Mouse (Mus musculus) T-helper 1 cell (primary cell): ENCODE measurements at regions not wholly inside any gene's neighbourhood (a gene's known extent, or its start where the extent isn't known, plus 50 kb on each side); places are given as distances from the start of the nearest gene placed in this dataset.
"Not testable (repeated sequence)": the region's sequence is repeated elsewhere in the genome, so short reads cannot be mapped to it uniquely, and the experiment has no call there.

Experiments used
- in situ Hi-C: fragments of 300-600 bp; cut with MboI, MseI; formaldehyde crosslinking; loops from one replicate; pipeline ENCODE4 v1.15.1; 2025; ENCODE audit warnings: high pct_unique_total_duplicates

DNA sequence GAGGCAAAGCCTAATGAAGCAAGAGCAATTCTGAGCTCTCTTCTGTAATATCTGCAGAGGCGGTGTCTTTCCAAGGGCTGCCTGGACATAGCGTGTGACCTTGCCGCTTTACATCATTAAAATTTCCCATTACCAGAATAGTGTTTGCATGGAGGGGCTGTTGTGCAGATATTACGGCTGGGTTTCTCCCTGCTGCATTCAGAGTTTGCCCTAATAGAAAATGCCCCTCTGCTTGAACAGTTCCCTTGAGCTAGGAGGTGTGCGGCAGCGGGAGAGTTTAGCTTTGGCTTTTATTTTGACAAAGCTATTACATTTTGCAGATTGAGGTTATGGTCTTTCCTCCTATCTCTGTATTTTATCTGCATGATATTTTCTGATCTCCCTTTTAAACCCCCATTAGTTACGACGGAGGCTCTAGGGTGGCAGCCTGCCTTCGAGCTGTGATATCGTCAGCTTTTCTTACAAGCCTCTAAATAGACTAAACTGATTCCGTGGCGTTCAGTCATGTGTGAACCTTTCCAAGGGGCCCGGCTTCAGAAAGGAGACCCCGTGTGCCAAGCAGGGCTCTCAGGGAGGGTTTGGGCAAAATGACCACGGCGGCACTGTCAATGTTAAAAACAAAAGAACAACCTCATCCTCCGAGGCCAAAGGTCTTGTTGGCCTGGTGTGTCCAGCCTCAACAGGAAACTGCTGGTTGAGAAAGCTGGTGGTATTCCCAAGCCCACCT, 182.2 kb upstream of the Pmfbp1 start:
- in situ Hi-C loops = no loop called here

DNA sequence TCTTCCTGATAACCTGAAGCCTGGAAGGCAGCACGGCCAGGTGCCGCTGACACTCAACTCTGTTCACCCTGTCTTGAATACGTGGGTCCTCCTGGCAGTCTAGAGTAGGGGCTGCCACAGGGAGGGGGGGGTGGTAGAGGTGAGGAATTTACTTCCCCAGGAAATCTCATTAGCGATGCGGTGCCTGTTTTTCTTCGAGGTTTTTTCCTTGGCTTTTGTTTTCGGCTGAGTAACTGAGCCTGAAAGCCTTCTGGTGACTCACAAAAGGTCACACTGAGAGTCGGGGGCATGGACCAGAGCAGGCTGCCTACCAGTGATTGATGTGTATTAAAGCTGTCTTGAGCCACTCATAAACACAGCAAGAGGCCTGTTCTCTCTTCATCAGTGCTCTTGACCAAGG, 181.1 kb upstream of the Pmfbp1 start:
- in situ Hi-C loops = no loop called here

DNA sequence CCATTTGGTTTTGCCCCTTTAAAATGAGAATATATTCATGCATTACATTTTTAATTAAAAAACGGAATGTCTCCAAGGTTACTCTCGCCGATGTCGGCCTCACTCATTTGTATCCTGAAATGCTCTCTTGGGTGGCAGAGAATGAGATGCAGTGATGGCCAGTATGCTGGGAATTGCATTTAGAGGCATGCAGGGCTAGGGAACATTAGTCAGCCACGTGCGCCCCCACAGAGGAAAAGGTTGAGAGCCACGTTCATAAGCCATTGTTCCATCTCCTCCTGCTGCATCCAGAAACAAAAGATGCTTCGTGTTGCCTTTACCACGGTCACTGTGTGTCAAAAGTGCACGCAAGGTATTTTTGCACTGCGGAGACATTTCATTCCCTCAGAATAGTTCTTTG, 172.9 kb upstream of the Pmfbp1 start:
- in situ Hi-C loops = no loop called here

DNA sequence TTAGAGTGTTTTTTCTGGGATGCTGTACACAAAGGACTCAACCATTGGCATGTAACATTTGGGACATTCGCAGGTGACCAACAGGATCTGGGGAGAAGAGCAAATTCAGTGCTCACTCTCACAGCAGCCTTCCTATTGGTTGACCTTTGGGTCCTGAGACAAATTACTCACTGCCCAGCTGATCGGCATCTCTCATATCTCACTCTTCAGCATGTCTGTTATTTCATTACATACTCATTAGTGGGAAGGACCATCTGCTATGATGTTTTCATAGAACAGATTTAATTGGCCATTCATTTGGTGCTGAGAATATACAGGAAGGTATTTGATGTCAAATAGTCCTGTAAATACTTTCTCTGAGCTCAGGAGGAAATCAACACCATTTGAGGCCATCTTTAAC, 170.5 kb upstream of the Pmfbp1 start:
- in situ Hi-C loops = no loop called here

DNA sequence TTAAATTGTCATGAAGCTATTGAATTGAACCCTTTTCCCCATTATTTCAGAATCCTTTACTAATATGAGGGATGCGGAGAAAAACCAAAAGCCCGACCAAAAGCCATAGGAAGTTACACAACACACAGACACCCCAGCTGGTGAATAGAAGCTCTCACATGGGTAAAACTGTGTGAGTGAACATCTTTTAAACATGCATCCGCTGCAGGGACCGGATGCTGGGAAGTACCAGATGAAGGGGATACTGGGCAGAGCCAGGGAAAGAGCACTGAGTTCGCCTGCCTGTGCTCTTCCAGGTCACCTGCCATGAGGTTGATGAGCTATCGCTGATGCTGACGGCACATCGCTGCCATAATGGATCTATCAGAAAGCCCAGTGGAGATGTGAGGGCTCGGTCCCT, 169.6 kb upstream of the Pmfbp1 start:
- in situ Hi-C loops = no loop called here

DNA sequence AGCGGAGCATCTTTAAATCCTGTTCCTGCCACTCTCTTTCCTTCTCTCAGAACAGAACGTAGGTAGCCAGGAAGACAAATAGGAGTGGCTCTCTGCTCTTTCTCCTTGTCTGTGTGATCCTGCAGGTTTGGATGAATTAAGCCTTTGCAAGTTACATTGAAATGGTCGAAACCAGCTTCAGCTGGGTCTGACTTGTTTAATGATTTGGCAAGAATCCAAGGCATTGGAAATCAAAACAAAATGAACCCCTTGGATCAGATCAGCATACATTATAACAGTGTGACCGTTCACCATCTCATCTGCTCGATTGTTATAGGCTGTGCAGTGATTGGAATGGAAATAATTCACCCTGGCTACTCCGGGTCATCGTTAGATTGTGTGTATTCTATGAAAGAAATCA, 157.6 kb upstream of the Pmfbp1 start:
- in situ Hi-C loops = no loop called here

DNA sequence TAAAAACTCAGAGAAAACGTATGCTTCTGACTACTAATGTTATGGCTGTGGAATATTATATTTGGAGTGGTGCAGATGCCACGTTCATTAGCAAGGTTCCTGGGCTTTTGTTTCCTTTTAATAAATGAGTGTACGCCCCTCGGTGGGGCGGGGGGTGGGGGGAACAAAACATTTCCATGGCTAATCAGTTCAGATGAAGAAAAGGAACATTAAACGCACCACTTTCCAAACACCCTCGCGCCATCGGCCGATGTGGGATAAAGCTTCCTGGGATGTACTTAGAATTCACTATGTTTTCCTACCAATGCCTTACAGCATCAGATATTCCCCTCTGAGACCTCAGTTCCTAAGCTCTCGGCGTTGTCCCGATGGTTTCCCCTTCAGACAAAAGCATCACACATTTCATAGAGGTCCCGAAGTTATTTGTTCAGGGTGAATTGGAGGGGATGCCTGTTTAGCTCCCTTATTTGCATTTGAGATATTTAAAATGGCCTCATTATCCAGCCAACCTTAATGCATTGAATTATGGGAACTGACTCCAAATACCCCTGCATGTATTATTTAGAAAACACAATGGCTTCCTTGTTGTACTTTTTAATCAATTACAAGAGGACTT, 155.5 kb upstream of the Pmfbp1 start:
- in situ Hi-C loops = no loop called here

DNA sequence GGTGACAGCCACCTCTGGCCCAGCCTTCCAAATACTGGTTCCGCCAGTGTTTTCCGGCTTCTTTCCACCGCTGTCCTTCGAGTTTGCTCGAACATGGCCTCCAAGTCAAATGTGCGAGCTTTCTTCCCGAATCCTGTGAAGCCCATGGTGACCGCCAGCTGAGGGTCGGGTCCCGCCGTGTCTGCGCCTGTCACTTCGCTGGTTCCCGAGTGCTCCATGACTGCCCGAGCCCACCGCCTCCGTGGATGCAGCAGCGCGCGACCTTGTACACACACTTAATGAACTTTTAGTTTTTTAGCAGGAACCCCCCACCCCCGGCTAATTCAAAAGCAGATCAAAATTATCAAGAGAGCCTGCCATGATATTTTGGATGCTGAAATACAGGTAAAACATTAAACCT, 153.2 kb upstream of the Pmfbp1 start:
- in situ Hi-C loops = not testable (repeated sequence)

DNA sequence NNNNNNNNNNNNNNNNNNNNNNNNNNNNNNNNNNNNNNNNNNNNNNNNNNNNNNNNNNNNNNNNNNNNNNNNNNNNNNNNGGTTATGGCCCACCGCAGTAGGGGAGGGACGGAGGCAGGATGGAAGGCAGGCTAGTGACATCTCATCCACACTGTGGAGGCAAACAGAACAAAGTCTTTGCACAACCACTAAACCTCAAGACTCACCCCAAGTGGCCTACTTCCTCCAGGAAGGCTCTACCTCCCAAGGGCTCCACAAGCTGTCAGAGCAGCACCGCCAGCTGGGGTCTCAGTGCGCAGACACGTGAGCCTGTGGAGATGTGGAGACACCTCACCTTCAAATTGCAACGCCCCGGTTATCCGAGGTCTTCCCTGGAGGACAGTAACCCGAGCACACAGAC, 138.7 kb upstream of the Pmfbp1 start:
- in situ Hi-C loops = no loop called here

DNA sequence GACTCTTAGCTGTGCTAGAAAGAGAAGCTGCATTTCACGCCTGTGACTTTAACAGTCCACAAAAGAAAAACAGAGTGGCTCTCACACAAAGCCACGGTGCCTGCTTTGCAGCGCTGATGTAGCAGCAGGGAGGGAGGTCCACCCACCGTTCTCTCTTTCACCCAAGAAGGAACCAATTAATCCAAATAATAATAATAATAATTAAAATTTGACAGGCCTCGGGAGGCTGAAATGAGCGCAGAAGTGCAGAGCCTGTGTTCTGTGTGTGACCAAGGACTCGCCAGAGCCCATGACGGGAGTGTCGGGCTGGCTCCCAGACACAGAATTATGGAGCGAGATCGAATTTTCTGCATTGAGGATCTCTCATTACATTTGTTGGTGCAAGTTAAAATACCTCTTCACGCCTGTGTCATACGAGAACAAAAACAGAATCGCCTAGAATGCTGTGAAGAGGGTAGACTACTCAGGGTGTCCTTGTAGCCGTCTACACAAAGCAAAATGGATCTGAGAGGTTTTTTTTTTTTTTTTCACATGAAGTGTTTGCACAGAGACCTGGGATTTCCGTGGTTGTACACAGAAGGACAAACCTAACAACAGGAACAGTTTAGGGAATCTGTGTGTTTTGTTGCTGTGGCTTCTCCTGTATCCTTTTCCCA, 134.3 kb upstream of the Pmfbp1 start:
- in situ Hi-C loops = no loop called here

DNA sequence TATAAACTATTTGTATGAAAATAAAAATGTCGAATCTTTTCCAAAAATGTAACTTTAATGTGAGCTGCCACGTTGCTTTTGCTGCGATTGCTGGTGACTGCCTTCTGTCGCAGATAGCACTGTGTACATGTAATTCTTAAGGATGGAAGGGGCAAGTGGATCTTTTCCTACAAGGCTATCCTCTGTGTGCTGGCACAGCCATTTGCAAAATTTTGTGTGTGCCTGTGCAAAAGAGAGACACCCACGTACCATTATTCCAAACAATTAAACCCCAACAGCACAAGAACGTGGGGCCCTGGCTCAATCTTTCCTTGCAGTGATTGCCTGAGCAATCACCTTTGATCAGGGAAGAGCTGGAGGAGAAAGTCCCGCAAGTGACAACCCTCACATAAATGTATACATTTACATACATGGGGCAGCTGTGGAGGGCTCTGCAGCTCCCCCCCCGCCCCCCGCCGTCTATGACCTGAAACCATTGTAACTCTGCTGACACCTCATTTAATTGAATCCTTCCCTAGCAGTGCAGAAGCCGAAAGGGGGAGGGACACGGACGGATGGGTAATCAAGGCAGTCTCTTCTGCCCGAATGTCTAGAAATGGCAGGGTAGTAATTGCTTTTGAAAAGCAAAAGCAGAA, 133.6 kb upstream of the Pmfbp1 start:
- in situ Hi-C loops = no loop called here

DNA sequence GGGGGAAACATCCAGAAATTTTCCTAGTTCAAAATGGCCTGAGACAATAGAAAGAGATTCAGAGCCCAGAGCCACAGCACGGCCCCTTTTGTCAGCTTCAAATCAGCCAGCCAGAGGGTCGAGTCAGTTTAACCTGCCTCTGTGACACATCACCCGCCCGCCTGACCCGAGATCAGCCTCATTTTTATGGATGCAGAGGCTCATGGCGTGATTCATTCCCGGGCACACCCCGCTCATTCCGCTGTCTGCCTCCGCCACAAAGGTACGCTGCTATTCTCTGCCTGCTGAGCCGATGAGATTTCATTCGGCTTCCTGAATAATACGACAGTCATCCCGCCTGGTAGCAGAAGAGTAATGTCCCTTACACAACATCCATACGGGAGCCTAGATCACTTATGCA, 132.9 kb upstream of the Pmfbp1 start:
- in situ Hi-C loops = no loop called here

DNA sequence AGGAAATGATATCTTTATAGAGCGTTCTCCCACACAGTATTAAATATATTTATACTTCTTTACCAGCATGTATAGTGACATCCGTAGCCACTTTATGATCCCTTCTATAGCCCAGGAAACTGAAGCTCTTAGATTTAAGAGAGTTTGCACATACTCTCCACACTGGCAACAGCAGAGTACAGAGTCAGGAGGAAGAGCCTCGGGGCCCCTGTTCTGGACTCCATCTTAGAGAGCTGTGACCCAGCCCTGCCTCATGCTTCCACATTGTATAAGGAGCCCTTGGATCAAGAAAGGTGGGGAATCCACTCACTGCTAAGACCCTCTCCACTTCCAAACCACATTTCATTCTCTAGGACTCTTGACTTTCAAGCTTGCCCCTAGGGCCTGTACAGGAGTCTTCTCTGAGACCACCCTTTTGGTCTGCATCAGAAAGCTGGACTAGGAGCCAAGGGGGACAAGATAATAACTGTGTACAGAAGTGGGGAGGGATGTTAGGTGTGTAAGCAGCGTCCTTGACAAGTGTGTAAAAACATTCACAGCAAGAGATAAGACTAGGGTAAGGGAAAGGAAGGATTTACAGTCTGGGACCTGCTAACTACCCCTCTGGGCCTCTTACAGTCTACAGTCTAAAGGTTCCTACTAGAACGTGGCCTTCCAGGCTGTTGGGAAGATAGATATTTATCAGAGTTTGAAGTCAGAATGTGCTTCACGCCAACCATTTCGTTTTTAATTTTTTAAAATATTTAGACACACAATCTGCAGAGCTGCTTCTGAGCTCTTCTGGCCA, 132.1 kb upstream of the Pmfbp1 start:
- in situ Hi-C loops = no loop called here

DNA sequence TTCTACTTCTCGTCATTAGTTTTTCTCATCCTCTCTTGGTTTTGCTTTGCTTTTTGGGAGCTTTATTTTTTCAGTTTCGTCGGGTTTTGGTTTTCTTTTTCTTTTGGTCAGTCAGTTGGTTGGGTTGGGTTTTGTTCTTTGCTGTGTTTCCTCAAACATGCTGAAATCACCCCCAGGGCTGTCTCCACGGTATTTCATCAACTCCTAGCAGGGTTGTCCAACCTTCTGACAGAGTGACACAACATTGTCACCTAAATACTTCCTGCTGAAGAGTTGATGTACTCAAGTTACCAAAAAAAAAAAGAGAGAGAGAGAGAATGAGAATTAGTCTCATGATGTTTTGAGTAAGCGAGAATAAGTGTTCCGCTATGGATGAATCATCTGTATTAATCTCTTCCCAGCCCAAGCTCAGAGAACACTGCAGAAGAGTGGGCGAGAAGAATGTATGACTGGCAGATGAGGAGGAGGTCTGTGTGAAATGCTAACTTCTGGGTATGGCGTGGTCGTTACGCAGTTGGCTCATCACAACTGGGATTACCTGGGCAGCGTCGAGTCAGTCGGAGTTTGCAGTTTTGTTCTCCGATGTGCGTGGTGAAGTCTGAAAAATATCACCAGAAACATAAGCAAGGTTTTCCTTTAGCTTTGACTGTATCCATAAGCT, 130.5 kb upstream of the Pmfbp1 start:
- in situ Hi-C loops = no loop called here

DNA sequence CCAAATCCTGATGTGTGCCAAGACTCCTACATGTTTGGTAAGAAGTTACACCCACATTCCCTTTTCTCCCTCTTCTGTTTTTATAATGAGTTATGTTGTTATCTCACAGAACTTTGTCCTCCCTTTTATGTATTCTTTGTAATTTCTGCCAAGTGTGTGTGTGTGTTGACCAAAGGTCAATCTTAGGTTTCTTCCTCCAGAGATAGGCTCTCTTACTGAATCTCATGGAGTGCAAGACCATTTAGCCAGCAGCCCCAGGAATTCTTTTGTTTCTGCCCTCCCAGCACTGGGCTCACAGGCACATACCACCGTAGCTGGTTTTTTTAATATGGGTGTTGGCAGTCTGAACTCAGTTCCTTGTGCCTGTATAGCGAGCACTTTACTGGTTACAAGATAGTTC, 119.8 kb upstream of the Pmfbp1 start:
- in situ Hi-C loops = no loop called here

DNA sequence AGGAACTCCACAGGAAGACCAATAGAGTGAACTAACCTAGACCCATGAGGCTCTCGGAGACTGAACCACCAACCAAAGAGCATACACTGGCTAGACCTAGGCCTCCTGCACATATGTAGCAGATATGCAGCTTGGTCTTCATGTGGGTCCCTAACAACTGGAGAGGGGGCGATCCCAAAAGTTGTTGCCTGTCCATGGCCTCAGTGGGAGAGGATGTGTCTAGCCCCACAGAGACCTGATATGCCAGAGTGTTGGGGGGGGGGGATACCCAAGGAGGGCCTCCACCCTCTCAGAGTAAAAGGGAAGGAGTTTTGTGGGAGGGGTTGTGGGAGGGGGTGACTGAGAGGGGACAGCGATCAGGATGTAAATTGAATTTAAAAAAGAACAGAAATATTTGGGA, 108.9 kb upstream of the Pmfbp1 start:
- in situ Hi-C loops = no loop called here

DNA sequence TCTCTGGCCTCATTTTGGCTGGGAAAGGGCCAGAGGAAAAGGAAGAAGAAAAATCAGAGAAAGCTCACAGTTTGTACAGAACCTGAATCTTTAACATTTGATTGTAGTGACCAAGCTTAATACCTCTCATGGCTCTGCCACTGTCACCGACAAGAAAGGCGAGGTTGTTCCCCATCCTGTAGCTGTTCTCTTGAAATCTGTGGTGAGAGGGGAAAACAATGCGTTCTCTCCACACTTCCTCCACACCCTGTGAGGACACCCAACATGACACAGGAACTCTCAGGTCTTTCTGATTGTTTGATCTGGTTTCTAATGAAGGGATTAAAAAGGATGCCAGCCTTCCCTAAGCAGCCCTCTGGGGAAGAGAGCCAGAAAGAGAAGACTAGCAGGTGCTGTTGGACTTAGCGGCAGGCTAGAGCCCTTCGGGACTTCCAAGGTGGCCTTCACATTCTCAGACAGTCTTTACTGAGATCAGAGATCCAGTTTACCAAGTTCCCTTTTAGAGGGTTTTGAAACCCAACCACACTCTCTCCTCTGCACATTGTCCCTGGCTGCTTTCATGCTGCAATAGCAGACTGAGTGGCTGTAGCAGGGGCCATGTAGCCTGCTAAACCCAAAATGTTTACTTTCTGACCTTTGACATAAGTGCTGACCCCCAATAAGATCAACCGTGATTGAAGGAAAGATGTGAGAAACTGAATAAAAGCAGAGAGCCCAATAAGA, 98.5 kb upstream of the Pmfbp1 start:
- in situ Hi-C loops = no loop called here

DNA sequence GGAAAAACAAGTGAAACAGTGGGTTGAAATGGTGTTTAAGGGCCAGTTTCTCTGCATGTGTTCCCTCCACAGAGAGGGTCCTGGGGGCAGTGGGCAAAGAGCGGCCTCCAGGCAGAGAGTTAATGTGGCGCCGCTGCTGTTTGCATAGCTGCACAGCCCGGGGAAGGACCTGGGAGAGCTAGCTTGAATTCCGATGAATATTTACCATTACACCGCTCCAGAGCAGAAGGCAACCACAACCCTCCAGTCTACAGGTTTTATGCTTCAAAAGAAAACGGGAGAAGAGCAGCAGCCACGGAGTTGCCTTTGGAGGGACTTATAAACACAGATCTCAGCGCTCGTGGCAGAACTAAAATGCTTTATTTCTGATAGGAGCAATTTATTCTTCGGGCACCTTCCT, 94.2 kb upstream of the Pmfbp1 start:
- in situ Hi-C loops = no loop called here

DNA sequence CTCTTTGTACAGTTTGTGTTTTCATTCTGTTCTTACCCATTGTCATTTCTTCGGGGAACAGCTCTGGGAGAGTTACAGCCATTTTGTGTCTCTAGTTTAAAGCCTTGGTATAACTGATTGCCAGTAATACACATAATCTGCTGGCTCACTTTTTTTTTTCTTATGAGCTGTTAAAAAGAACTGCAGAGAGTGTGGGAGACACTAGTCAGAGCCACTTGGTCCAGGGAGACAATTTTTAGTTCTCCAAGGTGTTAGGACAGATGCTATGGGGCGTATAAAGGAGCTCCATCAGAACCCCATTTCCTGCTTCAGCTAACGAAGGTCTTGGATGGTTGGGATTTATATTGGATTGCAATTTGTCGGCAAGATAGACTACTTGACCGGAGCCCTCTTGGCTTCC, 93.6 kb upstream of the Pmfbp1 start:
- in situ Hi-C loops = no loop called here

DNA sequence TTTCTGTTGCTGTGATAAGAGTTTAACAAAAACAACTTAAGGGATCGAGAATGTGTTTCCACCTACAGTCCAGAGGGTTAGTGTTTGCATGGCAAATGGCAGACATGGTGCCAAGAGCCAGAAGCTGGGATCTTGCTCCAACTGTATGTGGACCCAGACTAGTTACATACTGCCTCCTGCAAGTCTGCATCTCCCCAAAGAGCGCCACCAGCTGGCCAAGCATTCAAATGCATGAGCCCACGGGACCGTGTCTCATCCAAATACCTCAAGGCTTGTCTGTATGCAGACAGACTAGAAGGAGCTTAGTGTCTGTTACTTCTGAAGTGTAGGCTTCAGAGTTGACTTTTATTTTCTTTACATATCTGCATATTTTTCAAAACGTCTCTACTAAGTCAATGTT, 85.9 kb upstream of the Pmfbp1 start:
- in situ Hi-C loops = no loop called here

DNA sequence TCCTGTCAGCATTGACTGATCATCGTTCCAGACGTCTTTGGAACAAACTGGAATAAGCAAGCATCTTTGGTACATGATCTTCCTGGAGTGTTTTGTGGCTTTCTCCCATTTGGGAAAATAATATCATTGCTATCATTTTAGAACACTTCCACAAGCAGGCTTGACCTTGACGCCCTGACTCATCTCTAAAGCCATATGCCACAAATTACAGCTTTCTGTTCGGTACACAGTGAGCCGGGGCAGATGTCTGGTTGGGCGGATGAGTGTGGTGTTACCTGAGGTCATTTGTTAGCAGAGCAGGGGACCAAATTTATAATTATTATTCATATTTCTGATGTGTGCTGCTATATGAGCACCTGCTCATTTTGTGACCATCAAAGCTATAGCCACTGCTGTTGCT, 83.3 kb upstream of the Pmfbp1 start:
- in situ Hi-C loops = no loop called here
